In genomic region chr17:27107936-27108335, GRCm38 (mm10) we compare ENCODE assay signal across 24 mouse cellular contexts. TPM values are rescaled to one million over a fixed set of nuclear protein-coding genes. Genes with fewer than 3 reads are reported as not detected.
"Had no signal": no experiment of that assay in that cellular context is flagged by ENCODE, and none has a peak within 500 bp of the region (broad histone marks: within the 10 kb centered on the region; RNA-seq: fewer than 3 reads in every experiment).

No protein-coding gene starts in this region.

- ATAC-seq: forebrain, postnatal 0 days; hindbrain, postnatal 0 days had no signal

- H3K4me3 ChIP-seq: heart, adult 2 months; heart, embryonic 13.5 days; heart, embryonic 15.5 days; hindbrain, embryonic 13.5 days; hindbrain, embryonic 15.5 days; layer of hippocampus, adult 2 months; left cerebral cortex, adult 2 months; limb, embryonic 10.5 days; limb, embryonic 12.5 days; liver, embryonic 13.5 days had no signal

- DNase-seq: forebrain, postnatal 0 days; gastrocnemius, postnatal 14 days; gastrocnemius, postnatal 36 days; heart, adult 11 months; heart, adult 2 months; heart, postnatal 14 days; heart, postnatal 36 days; kidney, adult 18-20 months; kidney, postnatal 10 days; kidney, postnatal 4 days; liver; liver, embryonic 13.5 days had no signal

- H3K4me2 ChIP-seq: heart, embryonic 11.5 days; heart, embryonic 13.5 days; heart, embryonic 15.5 days; hindbrain, embryonic 13.5 days; hindbrain, embryonic 15.5 days; limb, embryonic 12.5 days; liver, embryonic 11.5 days; liver, embryonic 13.5 days had no signal

- H3K27me3 ChIP-seq: heart, embryonic 13.5 days; heart, embryonic 15.5 days; hindbrain, embryonic 15.5 days; limb, embryonic 12.5 days; liver, embryonic 13.5 days had no signal

- H3K4me1 ChIP-seq: heart, embryonic 13.5 days; heart, embryonic 15.5 days; hindbrain, embryonic 13.5 days; hindbrain, embryonic 15.5 days; liver, embryonic 13.5 days had no signal

- H3K9ac ChIP-seq: forebrain, postnatal 0 days; heart, embryonic 13.5 days; heart, embryonic 15.5 days; hindbrain, embryonic 13.5 days; hindbrain, embryonic 15.5 days; limb, embryonic 12.5 days; liver, embryonic 13.5 days had no signal

- H3K9me3 ChIP-seq: heart, embryonic 13.5 days; heart, embryonic 15.5 days; hindbrain, embryonic 13.5 days; hindbrain, embryonic 15.5 days; limb, embryonic 10.5 days; limb, embryonic 12.5 days; liver, embryonic 13.5 days had no signal

- H3K27ac ChIP-seq: heart, adult 2 months; heart, embryonic 13.5 days; heart, embryonic 15.5 days; hindbrain, embryonic 13.5 days; hindbrain, embryonic 15.5 days; hindbrain, postnatal 0 days; layer of hippocampus, adult 2 months; left cerebral cortex, adult 2 months; limb, embryonic 10.5 days; limb, embryonic 12.5 days; liver, embryonic 13.5 days had no signal

- H3K36me3 ChIP-seq: heart, embryonic 15.5 days; hindbrain, embryonic 13.5 days; hindbrain, embryonic 15.5 days; liver, embryonic 13.5 days had no signal

RNA-seq across cellular contexts. Expression of gene Ip6k3, which starts 59.7 kb away (rescaled TPM):
- polyA plus RNA-seq: intestine, embryonic 14.5 days; limb, embryonic 10.5 days had no signal
